Mouse (Mus musculus): ENCODE measurements around the gene Ankrd6.
"Not testable (repeated sequence)": the region's sequence is repeated elsewhere in the genome, so short reads cannot be mapped to it uniquely, and the experiment has no call there.

Gene Ankrd6

GRCm38 (mm10) chr4:32950356-32951034 is at the start of gene Ankrd6:
Gene Ankrd6 (minus strand): TSS chr4:32950841.
- peak; percentile 96 for DNase-seq (ENCODE audit: extremely low spot score, low spot score)

GRCm38 (mm10) chr4:32998996-32999395 is 48.4 kb upstream of the Ankrd6 start:
- no peak for DNase-seq (ENCODE audit: extremely low spot score, low spot score)

- DNase-seq (ENCODE audit: extremely low spot score, low spot score): no peak
Observed at GRCm38 (mm10) chr4:32997571-32997970, 46.9 kb upstream of the Ankrd6 start.

GRCm38 (mm10) chr4:32996083-32996482 is 45.4 kb upstream of the Ankrd6 start:
- no peak for DNase-seq (ENCODE audit: extremely low spot score, low spot score)

- no peak for DNase-seq (ENCODE audit: extremely low spot score, low spot score)
Observed at GRCm38 (mm10) chr4:32994168-32994567, 43.5 kb upstream of the Ankrd6 start.

- DNase-seq (ENCODE audit: extremely low spot score, low spot score): no peak
Observed at GRCm38 (mm10) chr4:32989346-32989745, 38.7 kb upstream of the Ankrd6 start.

- DNase-seq (ENCODE audit: extremely low spot score, low spot score): no peak
Observed at GRCm38 (mm10) chr4:32987006-32987405, 36.4 kb upstream of the Ankrd6 start.

GRCm38 (mm10) chr4:32985684-32986083 is 35.0 kb upstream of the Ankrd6 start:
- DNase-seq (ENCODE audit: extremely low spot score, low spot score): peak; percentile 50

GRCm38 (mm10) chr4:32984801-32985675 is 34.4 kb upstream of the Ankrd6 start:
- peak; percentile 46 for DNase-seq (ENCODE audit: extremely low spot score, low spot score)

GRCm38 (mm10) chr4:32984242-32984641 is 33.6 kb upstream of the Ankrd6 start:
- DNase-seq (ENCODE audit: extremely low spot score, low spot score): no peak

- DNase-seq (ENCODE audit: extremely low spot score, low spot score): peak; percentile 85
Observed at GRCm38 (mm10) chr4:32983176-32984155, 32.8 kb upstream of the Ankrd6 start.

GRCm38 (mm10) chr4:32982716-32983175 is 32.1 kb upstream of the Ankrd6 start, which contains the start of gene Rragd:
Gene Rragd (plus strand): TSS chr4:32983037.
- DNase-seq (ENCODE audit: extremely low spot score, low spot score): no peak

- peak; percentile 40 for DNase-seq (ENCODE audit: extremely low spot score, low spot score)
Observed at GRCm38 (mm10) chr4:32982041-32982715, 31.5 kb upstream of the Ankrd6 start.

GRCm38 (mm10) chr4:32981617-32982016 is 31.0 kb upstream of the Ankrd6 start:
- DNase-seq (ENCODE audit: extremely low spot score, low spot score): no peak

GRCm38 (mm10) chr4:32980061-32980460 is 29.4 kb upstream of the Ankrd6 start:
- DNase-seq (ENCODE audit: extremely low spot score, low spot score): no peak

GRCm38 (mm10) chr4:32977331-32977730 is 26.7 kb upstream of the Ankrd6 start:
- no peak for DNase-seq (ENCODE audit: extremely low spot score, low spot score)

- DNase-seq (ENCODE audit: extremely low spot score, low spot score): not testable (repeated sequence)
Observed at GRCm38 (mm10) chr4:32964619-32965018, 14.0 kb upstream of the Ankrd6 start.

- DNase-seq (ENCODE audit: extremely low spot score, low spot score): no peak
Observed at GRCm38 (mm10) chr4:32961394-32961793, 10.8 kb upstream of the Ankrd6 start.

GRCm38 (mm10) chr4:32956423-32956822 is 5.8 kb upstream of the Ankrd6 start:
- no peak for DNase-seq (ENCODE audit: extremely low spot score, low spot score)

- DNase-seq (ENCODE audit: extremely low spot score, low spot score): peak; percentile 28
Observed at GRCm38 (mm10) chr4:32952681-32953080, 2.0 kb upstream of the Ankrd6 start.
